Mouse (Mus musculus) small intestine, adult 2 months (tissue): ENCODE measurements around the gene Runx1. TPM values are rescaled to one million over a fixed set of nuclear protein-coding genes. Genes with fewer than 3 reads are reported as not detected.

Experiments used
- H3K27ac ChIP-seq: fragments of 200-500 bp; 2 replicates; pipeline ENCODE4 v1.5.1; 2012; ENCODE audit warnings: low read depth, low read length, control low read depth, inconsistent platforms; ENCODE audit not compliant: insufficient read depth
- H3K27me3 ChIP-seq: fragments of 200-500 bp; 2 replicates; pipeline ENCODE4 v1.6.1; 2012; ENCODE audit warnings: mild to moderate bottlenecking, moderate library complexity, low read length, inconsistent platforms; ENCODE audit not compliant: control insufficient read depth, insufficient read depth
- H3K36me3 ChIP-seq: fragments of 200-500 bp; 2 replicates; pipeline ENCODE4 v1.6.1; 2012; ENCODE audit warnings: mild to moderate bottlenecking, low read length, control low read depth, inconsistent platforms; ENCODE audit not compliant: control insufficient read depth, insufficient read depth
- H3K4me1 ChIP-seq: fragments of 200-500 bp; 2 replicates; pipeline ENCODE4 v1.6.1; 2012; ENCODE audit warnings: low read length, inconsistent platforms, mixed read lengths; ENCODE audit not compliant: control insufficient read depth, insufficient read depth, insufficient read length
- H3K4me3 ChIP-seq: fragments of 200-500 bp; 2 replicates; pipeline ENCODE4 v1.5.1; 2012; ENCODE audit warnings: low read depth, mild to moderate bottlenecking, control low read depth, inconsistent platforms, low read length, moderate library complexity
- CTCF ChIP-seq: fragments of 200-500 bp; IDR thresholded peaks from 2 replicates; pipeline ENCODE4 v1.5.1; 2012; ENCODE audit warnings: low read depth, mild to moderate bottlenecking, control low read depth, inconsistent platforms, low read length, moderate library complexity, mixed read lengths; ENCODE audit not compliant: insufficient replicate concordance, insufficient read length; ENCODE audit errors: extremely low read depth
- POLR2A ChIP-seq: fragments of 200-500 bp; IDR thresholded peaks from 2 replicates; pipeline ENCODE4 v1.6.1; 2012; ENCODE audit warnings: low read depth, mild to moderate bottlenecking, control low read depth, inconsistent platforms, low read length, moderate library complexity
- WGBS: fragments of 180-500 bp; shearing (Covaris S2); methylation state at CpG from one replicate; pipeline ENCODE4 v1.1.7; 2018; 5-methylcytosine and 5-hydroxymethylcytosine counted together
- polyA plus RNA-seq: library from polyadenylated mRNA; depleted of rRNA; stranded (reverse); fragments of >200 nt; gene quantifications from 2 replicates; pipeline ENCODE4 v1.2.3, GENCODE M21; 2012

Gene Runx1
- polyA plus RNA-seq, 1 experiment: 15.4 TPM

- Histone ChIP-seq H3K4me3 (no peak overlapping the region), H3K27me3 (no peaks in the 10 kb centered on the region), H3K4me1 (no peaks in the 10 kb centered on the region; the same call in 1 of the 2 replicates), H3K27ac (no peak overlapping the region), H3K36me3 (no peaks in the 10 kb centered on the region)
- WGBS: 64% methylated on average over 13 of the region's 13 CpGs
- TF ChIP-seq CTCF (no peak), POLR2A (no peak)
Observed at GRCm38 (mm10) chr16:92764741-92765396, 61.1 kb downstream of the Runx1 start.

- Histone ChIP-seq H3K4me1 (no peaks in the 10 kb centered on the region; the same call in 1 of the 2 replicates), H3K27me3 (no peaks in the 10 kb centered on the region), H3K4me3 (no peak overlapping the region), H3K36me3 (no peaks in the 10 kb centered on the region), H3K27ac (no peak overlapping the region)
- TF ChIP-seq CTCF (no peak), POLR2A (no peak)
- WGBS: 86% methylated on average over 3 of the region's 3 CpGs
Observed at GRCm38 (mm10) chr16:92763666-92764065, 62.3 kb downstream of the Runx1 start.

- no peak overlapping the region for H3K27ac ChIP-seq
- no peak for TF ChIP-seq POLR2A
- no peak for TF ChIP-seq CTCF
- H3K4me1 ChIP-seq: no peaks in the 10 kb centered on the region; the same call in 1 of the 2 replicates
- WGBS: 34% methylated on average over 15 of the region's 15 CpGs
- no peak overlapping the region for H3K4me3 ChIP-seq
- no peaks in the 10 kb centered on the region for H3K27me3 ChIP-seq
- no peaks in the 10 kb centered on the region for H3K36me3 ChIP-seq
Observed at GRCm38 (mm10) chr16:92761968-92762521, 63.9 kb downstream of the Runx1 start.

GRCm38 (mm10) chr16:92760091-92760490 is 65.9 kb downstream of the Runx1 start:
- 89% methylated on average over 3 of the region's 3 CpGs for WGBS
- no peak overlapping the region for H3K27ac ChIP-seq
- H3K4me3 ChIP-seq: no peak overlapping the region
- H3K27me3 ChIP-seq: no peaks in the 10 kb centered on the region
- no peaks in the 10 kb centered on the region; the same call in 1 of the 2 replicates for H3K4me1 ChIP-seq
- H3K36me3 ChIP-seq: no peaks in the 10 kb centered on the region
- TF ChIP-seq CTCF (no peak), POLR2A (no peak)

- H3K36me3 ChIP-seq: no peaks in the 10 kb centered on the region
- H3K27ac ChIP-seq: no peak overlapping the region
- H3K27me3 ChIP-seq: no peaks in the 10 kb centered on the region
- TF ChIP-seq CTCF: no peak
- TF ChIP-seq POLR2A: no peak
- H3K4me3 ChIP-seq: no peak overlapping the region
- WGBS: 55% methylated on average over 4 of the region's 4 CpGs
- no peaks in the 10 kb centered on the region; the same call in 1 of the 2 replicates for H3K4me1 ChIP-seq
Observed at GRCm38 (mm10) chr16:92757564-92757963, 68.4 kb downstream of the Runx1 start.

- H3K27me3 ChIP-seq: no peaks in the 10 kb centered on the region
- no peaks in the 10 kb centered on the region for H3K36me3 ChIP-seq
- H3K4me1 ChIP-seq: no peaks in the 10 kb centered on the region
- no peak for TF ChIP-seq CTCF
- 88% methylated on average over 3 of the region's 3 CpGs for WGBS
- no peak overlapping the region for H3K27ac ChIP-seq
- no peak overlapping the region for H3K4me3 ChIP-seq
Observed at GRCm38 (mm10) chr16:92753944-92754343, 72.0 kb downstream of the Runx1 start.

GRCm38 (mm10) chr16:92753139-92753538 is 72.8 kb downstream of the Runx1 start:
- WGBS: 85% methylated on average over 8 of the region's 8 CpGs

More at GRCm38 (mm10) chr16:92753139-92753538, 72.8 kb downstream of the Runx1 start:
- Histone ChIP-seq H3K4me1 (no peaks in the 10 kb centered on the region), H3K27me3 (no peaks in the 10 kb centered on the region), H3K27ac (no peak overlapping the region), H3K36me3 (no peaks in the 10 kb centered on the region), H3K4me3 (no peak overlapping the region)
- TF ChIP-seq CTCF: no peak
- TF ChIP-seq POLR2A: no peak
